Mouse (Mus musculus) intestine, postnatal 0 days (tissue): ENCODE measurements around the gene Nod2. TPM values are rescaled to one million over a fixed set of nuclear protein-coding genes. Genes with fewer than 3 reads are reported as not detected.
A peak's percentile ranks its signal among the peaks of the same experiment; 100 is the strongest.

Source experiments
- ATAC-seq: fragments of 200-750 bp; cut with Nextera tagmentation; 2 replicates; pipeline ENCODE4 v1.8.0; 2017; ENCODE audit warnings: mild to moderate bottlenecking, moderate TSS enrichment, moderate library complexity
- H3K27ac ChIP-seq: fragments of 300-500 bp; sonication (generic); 2 replicates; pipeline ENCODE4 v1.5.1; 2014; ENCODE audit warnings: mild to moderate bottlenecking, low read depth, low read length, moderate library complexity
- H3K27me3 ChIP-seq: fragments of 300-500 bp; sonication (generic); replicated peaks from 2 replicates; pipeline ENCODE4 v1.6.1; 2014; ENCODE audit warnings: low read length, mixed read lengths; ENCODE audit not compliant: control insufficient read depth, insufficient read depth
- H3K36me3 ChIP-seq: fragments of 300-500 bp; sonication (generic); 2 replicates; pipeline ENCODE4 v1.6.1; 2014; ENCODE audit warnings: mild to moderate bottlenecking, moderate library complexity; ENCODE audit not compliant: control insufficient read depth, insufficient read depth
- H3K4me1 ChIP-seq: fragments of 300-500 bp; sonication (generic); replicated peaks from 2 replicates; pipeline ENCODE4 v1.6.1; 2014; ENCODE audit warnings: antibody characterized with exemption, low read length, mixed read lengths; ENCODE audit not compliant: control insufficient read depth, insufficient read depth
- H3K4me2 ChIP-seq: fragments of 300-500 bp; sonication (generic); replicated peaks from 2 replicates; pipeline ENCODE4 v1.6.1; 2014; ENCODE audit warnings: low read depth, mild to moderate bottlenecking, moderate library complexity
- H3K4me3 ChIP-seq: fragments of 300-500 bp; sonication (generic); 2 replicates; pipeline ENCODE4 v1.5.1; 2014; ENCODE audit warnings: low read depth, low read length
- H3K9ac ChIP-seq: fragments of 300-500 bp; sonication (generic); 2 replicates; pipeline ENCODE4 v1.6.1; 2014; ENCODE audit warnings: mild to moderate bottlenecking, low read depth, low read length
- H3K9me3 ChIP-seq: fragments of 300-500 bp; sonication (generic); 2 replicates; pipeline ENCODE4 v1.6.1; 2016; ENCODE audit warnings: mixed run types; ENCODE audit not compliant: control insufficient read depth
- CTCF ChIP-seq: sonication (generic); IDR thresholded peaks from 2 replicates; pipeline ENCODE4 v1.5.1; 2016; ENCODE audit warnings: low read depth, mild to moderate bottlenecking, control low read depth, antibody characterized with exemption, moderate library complexity
- WGBS: fragments of 180-500 bp; shearing (Covaris S2); extraction: QIAGEN DNeasy Blood & Tissue Kit; methylation state at CpG from one replicate; pipeline ENCODE4 v1.1.7; 2014; 5-methylcytosine and 5-hydroxymethylcytosine counted together
- polyA plus RNA-seq: library from polyadenylated mRNA; unstranded; fragments of >200 nt; fragmentation: Nextera tagmentation; extraction: Ambion mirVana; gene quantifications from 2 replicates; pipeline ENCODE4 v1.2.1, GENCODE M21; 2015

The Nod2 gene
- polyA plus RNA-seq, 1 experiment from 2014 or later: 0.22 TPM

- ATAC-seq: no peak
- no peak overlapping the region for H3K9ac ChIP-seq
- WGBS: 57% methylated on average over 5 of the region's 5 CpGs
- H3K27ac ChIP-seq: no peak overlapping the region
- H3K36me3 ChIP-seq: no peaks in the 10 kb centered on the region
- 0 out of 2 replicates have a peak, but pooled peaks cover under 1% of the 10 kb centered on the region for H3K27me3 ChIP-seq
- no peaks in the 10 kb centered on the region for H3K9me3 ChIP-seq
- no peaks in the 10 kb centered on the region; the same call in 1 of the 2 replicates for H3K4me1 ChIP-seq
- TF ChIP-seq CTCF: no peak
- no peak overlapping the region for H3K4me3 ChIP-seq
- no peak overlapping the region; the same call in 1 of the 2 replicates for H3K4me2 ChIP-seq
Observed at GRCm38 (mm10) chr8:88620931-88621330, 26.2 kb upstream of the Nod2 start.

DNA sequence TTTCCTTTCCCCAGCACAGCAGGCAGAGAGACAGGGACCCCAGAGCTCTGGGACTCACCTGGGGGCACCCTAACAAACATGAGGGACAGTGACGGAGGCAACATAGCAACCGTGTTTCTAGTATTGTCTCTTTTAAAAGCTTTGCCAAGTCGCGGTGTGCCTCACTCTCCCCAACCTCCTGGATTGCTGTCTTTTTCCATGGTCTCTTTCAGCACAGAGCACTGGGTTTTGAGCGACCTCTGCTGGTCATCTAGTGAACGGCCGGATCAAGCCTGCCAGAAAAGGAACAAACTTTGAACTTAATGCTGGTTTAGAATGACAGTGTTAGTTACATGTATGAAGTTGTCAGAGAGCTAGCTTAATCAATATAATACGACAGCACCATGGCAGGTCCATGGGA is 25.7 kb upstream of the Nod2 start:
- Histone ChIP-seq H3K27me3 (0 out of 2 replicates have a peak, but pooled peaks cover 6% of the 10 kb centered on the region), H3K4me2 (no peak overlapping the region; the same call in 1 of the 2 replicates), H3K4me1 (no peaks in the 10 kb centered on the region; the same call in 1 of the 2 replicates), H3K4me3 (no peak overlapping the region), H3K36me3 (peaks cover 4% of the 10 kb centered on the region), H3K27ac (no peak overlapping the region), H3K9me3 (no peaks in the 10 kb centered on the region), H3K9ac (no peak overlapping the region)
- peak; percentile 98 for TF ChIP-seq CTCF
- 2% methylated on average over 8 of the region's 8 CpGs for WGBS
- ATAC-seq: 0 out of 2 replicates have a peak, but pooled peaks have one; percentile 18

DNA sequence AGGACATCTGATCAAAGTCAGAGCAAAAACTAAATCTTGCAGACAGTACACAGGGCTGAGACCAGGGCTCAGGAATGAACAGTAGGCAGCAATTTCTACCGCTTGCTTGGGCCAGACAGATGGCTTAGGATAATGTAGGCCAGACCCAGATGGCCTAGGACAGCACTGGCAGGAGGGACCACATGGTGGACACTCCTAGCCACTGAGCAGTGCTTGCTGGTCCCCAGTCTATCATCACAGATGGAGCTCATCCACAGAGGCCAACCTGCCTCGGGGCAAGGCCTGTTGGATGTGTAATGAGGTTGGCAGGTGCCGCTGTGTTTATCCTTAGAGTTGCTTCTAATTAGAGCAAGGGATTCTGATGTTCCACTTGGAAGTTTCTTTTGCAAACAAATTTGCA is 23.8 kb upstream of the Nod2 start:
- H3K9ac ChIP-seq: no peak overlapping the region
- no peak for TF ChIP-seq CTCF
- 0 out of 2 replicates have a peak, but pooled peaks cover 7% of the 10 kb centered on the region for H3K27me3 ChIP-seq
- no peaks in the 10 kb centered on the region for H3K9me3 ChIP-seq
- H3K27ac ChIP-seq: no peak overlapping the region
- no peak overlapping the region for H3K4me3 ChIP-seq
- peaks cover 6% of the 10 kb centered on the region; the same call in 1 of the 2 replicates for H3K4me1 ChIP-seq
- ATAC-seq: no peak
- 77% methylated on average over 3 of the region's 3 CpGs for WGBS
- H3K36me3 ChIP-seq: peaks cover 12% of the 10 kb centered on the region
- H3K4me2 ChIP-seq: no peak overlapping the region

DNA sequence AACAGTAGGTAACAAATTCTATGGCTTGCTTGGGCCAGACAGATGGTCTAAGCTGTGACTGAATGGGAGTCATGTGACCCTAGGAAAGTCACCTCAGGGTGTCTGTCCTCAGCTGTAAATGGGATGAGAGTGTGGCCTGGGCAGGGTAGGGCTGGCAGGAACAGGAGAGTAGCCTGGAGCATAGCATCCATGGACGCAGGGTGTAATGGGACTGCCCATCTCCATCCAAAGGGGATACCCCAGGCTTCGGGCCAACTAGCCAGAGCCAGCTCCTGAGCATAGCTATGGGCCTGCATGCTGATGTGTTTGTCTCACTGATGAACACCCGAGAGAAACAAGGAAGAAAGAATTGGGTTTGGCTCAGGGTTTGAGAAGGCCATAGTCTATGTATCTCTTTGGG is 22.8 kb upstream of the Nod2 start:
- Histone ChIP-seq H3K4me2 (no peak overlapping the region), H3K4me1 (peaks cover 6% of the 10 kb centered on the region; the same call in 1 of the 2 replicates), H3K27me3 (0 out of 2 replicates have a peak, but pooled peaks cover 7% of the 10 kb centered on the region), H3K9me3 (no peaks in the 10 kb centered on the region), H3K36me3 (peaks cover 16% of the 10 kb centered on the region), H3K9ac (no peak overlapping the region), H3K27ac (no peak overlapping the region), H3K4me3 (no peak overlapping the region)
- WGBS: 83% methylated on average over 3 of the region's 3 CpGs
- no peak for ATAC-seq
- TF ChIP-seq CTCF: no peak

- TF ChIP-seq CTCF: no peak
- WGBS: 68% methylated on average over 3 of the region's 3 CpGs
- no peak overlapping the region for H3K27ac ChIP-seq
- H3K4me2 ChIP-seq: no peak overlapping the region
- H3K9ac ChIP-seq: no peak overlapping the region
- no peak overlapping the region for H3K4me3 ChIP-seq
- 0 out of 2 replicates have a peak, but pooled peaks cover 6% of the 10 kb centered on the region for H3K4me1 ChIP-seq
- peaks cover 23% of the 10 kb centered on the region for H3K36me3 ChIP-seq
- no peaks in the 10 kb centered on the region for H3K9me3 ChIP-seq
- ATAC-seq: no peak
- 0 out of 2 replicates have a peak, but pooled peaks cover 7% of the 10 kb centered on the region for H3K27me3 ChIP-seq
Observed at GRCm38 (mm10) chr8:88626433-88626832, 20.7 kb upstream of the Nod2 start.

DNA sequence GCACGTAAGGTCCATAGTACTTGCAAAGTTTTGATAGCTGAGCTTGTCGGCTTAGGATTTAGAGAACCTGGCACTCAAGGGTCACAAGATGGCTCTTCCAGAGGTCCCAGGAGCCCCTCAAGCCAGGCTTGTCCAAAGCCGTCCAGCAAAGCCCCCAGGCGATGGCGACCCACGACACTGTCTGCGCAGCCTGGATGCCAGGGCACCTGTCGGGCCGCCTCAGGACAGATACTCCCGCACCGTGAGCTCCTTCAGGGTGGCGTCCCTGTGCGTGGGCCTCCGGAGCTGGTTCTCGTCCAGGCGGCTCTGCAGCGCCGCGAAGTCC is 20.2 kb upstream of the Nod2 start:
- Histone ChIP-seq H3K27ac (no peak overlapping the region), H3K9me3 (no peaks in the 10 kb centered on the region), H3K9ac (no peak overlapping the region; the same call in 1 of the 2 replicates), H3K4me1 (0 out of 2 replicates have a peak, but pooled peaks cover 6% of the 10 kb centered on the region), H3K4me3 (peak overlapping the region; percentile 40), H3K27me3 (0 out of 2 replicates have a peak, but pooled peaks cover 7% of the 10 kb centered on the region), H3K4me2 (peak overlapping the region; percentile 69), H3K36me3 (peaks cover 23% of the 10 kb centered on the region)
- WGBS: 19% methylated on average over 19 of the region's 19 CpGs
- TF ChIP-seq CTCF: no peak
- ATAC-seq: no peak
